Mouse (Mus musculus) forebrain, embryonic 13.5 days (tissue): ENCODE data around the gene Cmbl. TPM values are rescaled to one million over a fixed set of nuclear protein-coding genes. Genes with fewer than 3 reads are reported as not detected.

ENCODE experiments used
- polyA plus RNA-seq: library from polyadenylated mRNA; unstranded; fragments of >200 nt; fragmentation: Nextera tagmentation; extraction: Ambion mirVana; gene quantifications from 2 replicates; pipeline ENCODE4 v1.2.1, GENCODE M21; 2015

The Cmbl gene
- polyA plus RNA-seq, 1 experiment from 2014 or later, result 2.1 TPM

Other genes with a start within 250 kb of the Cmbl start
- gene Ankrd33b, start 197.7 kb upstream of the Cmbl start, polyA plus RNA-seq, result 0.34 and 0.42 TPM in 2 replicates
- gene Ropn1l, start 111.7 kb upstream of the Cmbl start, polyA plus RNA-seq, result 1.6 and 2.1 TPM in 2 replicates
- 57.5 and 66.4 TPM in 2 replicates for gene March6, start 34.3 kb upstream of the Cmbl start, polyA plus RNA-seq
- 600 and 616 TPM in 2 replicates for gene Cct5, start 36.4 kb downstream of the Cmbl start, polyA plus RNA-seq
- 12.0 and 13.8 TPM in 2 replicates for gene Fam173b, start 36.5 kb downstream of the Cmbl start, polyA plus RNA-seq